Mouse (Mus musculus) A20 (cell line): ENCODE measurements around the gene Ganc.

ENCODE experiments used
- DNase-seq: peaks from one replicate; pipeline ENCODE4 v3.0.0-alpha.2; 2011; ENCODE audit warnings: low read depth, low spot score

Gene Ganc

DNA sequence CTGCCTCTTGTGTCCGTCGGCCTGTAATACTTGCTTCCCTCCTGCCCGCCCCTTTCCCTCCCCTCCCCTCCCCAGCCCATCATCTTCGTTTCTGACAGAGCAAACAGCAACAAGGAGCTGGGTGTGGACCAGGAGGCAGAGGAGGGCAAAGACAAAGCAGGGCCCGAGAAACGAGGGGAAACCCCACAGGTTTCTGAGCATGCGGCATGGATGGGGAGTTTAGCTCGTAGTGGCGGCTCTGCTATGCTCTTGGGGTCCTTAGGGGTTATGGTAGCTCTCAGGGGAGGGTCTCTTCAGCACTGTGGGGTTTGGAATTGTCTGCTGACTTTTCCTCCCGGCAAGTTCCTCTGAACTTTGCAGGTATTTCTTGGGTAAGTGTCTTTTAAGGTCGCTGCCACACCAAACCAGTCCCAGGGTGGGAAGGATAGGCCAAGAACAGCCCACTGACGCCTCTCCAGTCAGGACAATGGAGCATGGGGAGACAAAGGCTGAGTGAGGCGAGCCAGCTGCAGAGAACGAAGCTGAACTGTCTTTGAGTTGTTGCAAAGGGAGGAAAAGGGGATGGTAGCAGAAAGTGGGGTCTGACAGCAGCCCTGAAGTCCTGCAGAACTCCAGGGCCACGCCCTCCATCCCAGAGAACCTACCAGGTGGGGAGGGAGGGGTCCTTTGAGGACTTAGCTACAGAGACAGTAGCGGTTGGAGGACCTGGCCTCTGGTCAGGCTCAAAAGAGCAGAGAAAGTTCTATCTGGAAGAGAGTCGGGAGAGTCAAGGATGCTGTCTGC, 97.6 kb downstream of the Ganc start:
- no peak for DNase-seq

DNA sequence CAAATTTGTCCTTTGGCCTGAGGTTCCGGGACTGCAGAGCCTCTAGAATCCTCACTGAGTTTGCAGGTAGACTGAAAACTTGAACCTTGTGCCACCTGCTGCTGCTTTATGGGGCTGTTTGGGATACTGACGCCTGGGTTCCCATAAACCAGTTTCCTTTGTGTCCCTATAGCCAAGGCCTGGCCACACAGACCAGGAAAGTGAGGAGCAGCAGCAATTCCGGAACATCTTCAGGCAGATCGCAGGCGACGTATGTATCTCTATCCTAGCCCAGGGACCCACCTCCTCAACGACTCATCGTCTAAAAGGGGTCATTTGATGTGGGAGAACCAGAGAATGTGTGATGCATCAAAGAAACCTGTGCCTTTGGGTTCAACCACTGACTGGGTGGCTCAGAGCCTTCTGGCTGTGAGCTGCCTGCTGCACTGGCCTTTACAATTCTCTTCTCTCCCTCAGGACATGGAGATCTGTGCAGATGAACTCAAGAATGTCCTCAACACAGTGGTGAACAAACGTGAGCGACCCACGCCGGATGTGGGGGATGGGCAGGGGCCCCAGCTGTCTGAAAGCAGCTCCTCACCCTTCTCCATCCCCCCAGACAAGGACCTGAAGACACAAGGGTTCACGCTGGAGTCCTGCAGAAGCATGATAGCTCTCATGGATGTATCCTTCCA, 98.4 kb downstream of the Ganc start:
- no peak for DNase-seq

DNA sequence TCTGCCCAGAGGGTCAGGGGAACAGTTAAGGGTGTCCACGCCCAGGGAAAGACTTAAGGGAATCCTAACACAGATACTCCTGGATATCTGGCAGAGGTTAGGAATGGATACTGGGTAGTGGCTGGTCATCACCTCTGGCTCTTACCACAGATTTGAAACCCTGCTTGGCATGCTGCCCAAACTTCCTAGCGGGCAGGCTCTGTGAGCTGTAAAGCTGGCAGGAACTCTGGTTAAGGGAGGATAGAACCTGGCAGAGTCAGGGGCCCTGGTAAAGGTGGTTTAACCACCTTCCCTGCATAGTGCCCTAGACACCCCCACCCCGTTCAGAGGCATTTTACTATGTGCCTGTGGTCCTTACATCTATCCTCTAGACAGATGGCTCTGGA, 98.9 kb downstream of the Ganc start:
- no peak for DNase-seq

DNA sequence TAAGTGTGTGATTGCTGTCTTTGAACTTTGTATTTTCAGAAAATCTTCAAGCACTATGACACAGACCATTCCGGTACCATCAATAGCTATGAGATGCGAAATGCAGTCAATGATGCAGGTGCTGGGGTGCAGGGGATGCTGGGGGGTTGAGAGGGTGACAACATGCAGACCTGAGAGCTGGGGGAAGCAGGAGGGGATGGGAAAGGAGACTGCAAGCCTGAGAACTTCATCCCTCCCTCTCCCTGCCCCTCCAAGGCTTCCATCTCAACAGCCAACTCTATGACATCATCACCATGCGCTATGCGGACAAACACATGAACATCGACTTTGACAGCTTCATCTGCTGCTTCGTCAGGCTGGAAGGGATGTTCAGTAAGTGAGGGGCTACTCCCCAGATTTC, 99.4 kb downstream of the Ganc start:
- no peak for DNase-seq

DNA sequence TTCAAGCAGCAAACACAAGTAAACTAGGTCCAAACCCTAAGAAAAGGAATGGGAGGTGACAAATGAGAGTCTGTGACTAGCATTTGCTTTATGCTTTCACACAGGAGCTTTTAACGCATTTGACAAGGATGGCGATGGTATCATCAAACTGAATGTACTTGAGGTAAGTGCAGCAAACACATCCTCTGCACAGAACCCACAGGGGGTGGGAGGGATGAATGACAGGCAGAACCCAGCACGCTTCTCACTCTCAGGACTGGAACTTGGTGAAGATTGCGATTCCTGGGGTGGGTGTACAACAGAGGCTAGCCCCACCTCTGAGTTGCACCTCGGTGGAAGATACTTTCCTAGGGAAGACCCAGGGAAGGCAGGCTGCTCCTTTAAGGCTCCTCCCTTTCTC, 100.3 kb downstream of the Ganc start:
- DNase-seq: no peak
